ENCODE assay signal across 20 mouse cellular contexts in the genomic region with DNA sequence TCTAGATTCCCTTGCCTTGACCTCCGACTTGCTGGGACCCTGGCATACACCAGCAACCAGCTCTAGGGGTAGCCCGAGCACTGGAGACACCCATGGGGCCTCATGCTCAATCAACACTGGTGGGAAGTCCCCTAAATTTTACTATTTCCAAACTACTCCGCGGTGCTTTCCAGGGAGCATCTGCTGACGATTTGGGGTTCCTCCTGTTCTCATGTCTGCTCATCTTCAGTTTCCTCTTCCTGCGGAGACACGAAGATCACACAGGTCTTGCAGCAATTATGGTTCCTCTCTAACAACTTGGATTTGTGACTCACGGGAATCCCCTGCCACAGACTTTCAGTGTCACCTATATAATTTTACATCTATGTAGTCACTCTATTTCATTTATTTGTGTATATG. TPM values are rescaled to one million over a fixed set of nuclear protein-coding genes. Genes with fewer than 3 reads are reported as not detected.
DNase-seq lines count a peak whose midpoint lies in the region; ATAC-seq and TF ChIP-seq lines count a peak whose summit lies in the region.
"Had no signal": no experiment of that assay in that cellular context is flagged by ENCODE, and none has a peak within 500 bp of the region (broad histone marks: within the 10 kb centered on the region; RNA-seq: fewer than 3 reads in every experiment).

No protein-coding gene starts in this region.

- no peak for TF ChIP-seq EP300 in heart, adult 2 months (IDR thresholded peaks at IDR 0.05; ENCODE audit: insufficient read depth, low read depth, low read length)

- no peak overlapping the region for H3K4me3 ChIP-seq in heart, adult 2 months
- H3K4me3 ChIP-seq: embryonic facial prominence, embryonic 12.5 days; gastrocnemius, adult 2 months; hindbrain, embryonic 10.5 days; hindbrain, embryonic 15.5 days; intestine, embryonic 15.5 days; liver, embryonic 15.5 days; lung, embryonic 15.5 days; myocyte; neural tube, embryonic 13.5 days had no signal

- no peak for TF ChIP-seq CTCF in heart, adult 2 months (IDR thresholded peaks at IDR 0.05)

- WGBS in heart, adult 2 months: 78% methylated on average over 8 of the region's 8 CpGs

- no peak overlapping the region for H3K27ac ChIP-seq in heart, adult 2 months
- H3K27ac ChIP-seq: embryonic facial prominence, embryonic 12.5 days; gastrocnemius, adult 2 months; hindbrain, embryonic 10.5 days; hindbrain, embryonic 15.5 days; intestine, embryonic 15.5 days; liver, embryonic 15.5 days; lung, embryonic 15.5 days; neural tube, embryonic 13.5 days had no signal

- no peak for TF ChIP-seq POLR2A in heart, adult 2 months (IDR thresholded peaks at IDR 0.05; ENCODE audit: insufficient read depth, low read depth, low read length)

- ATAC-seq in granulocyte monocyte progenitor cell, adult 5-6 weeks (replicated peaks; ENCODE audit: poor library complexity, severe bottlenecking): peak; percentile 33; the same call in 1 of the 2 replicates
- ATAC-seq: forebrain, embryonic 14.5 days; intestine, embryonic 15.5 days; midbrain, embryonic 16.5 days had no signal

- no peaks in the 10 kb centered on the region for H3K79me2 ChIP-seq in heart, adult 2 months (replicated peaks; ENCODE audit: control insufficient read depth, insufficient read depth, low read length)

- no peaks in the 10 kb centered on the region for H3K36me3 ChIP-seq in heart, adult 2 months (ENCODE audit: control insufficient read depth, insufficient read depth, low read length)
- H3K36me3 ChIP-seq: hindbrain, embryonic 15.5 days had no signal

- H3K4me1 ChIP-seq in heart, adult 2 months (ENCODE audit: control insufficient read depth, insufficient read depth, low read length): no peaks in the 10 kb centered on the region
- H3K4me1 ChIP-seq: embryonic facial prominence, embryonic 12.5 days; hindbrain, embryonic 10.5 days; hindbrain, embryonic 15.5 days; intestine, embryonic 15.5 days; liver, embryonic 15.5 days; lung, embryonic 15.5 days; neural tube, embryonic 13.5 days had no signal

- intact Hi-C loops in heart, adult 2 months (cut with DNase I): loop anchor here (5.0 kb wide), 1 partner anchor 164 kb away; a partner anchor contains a TSS

- peak; percentile 87 for DNase-seq in heart, adult 11 months
- DNase-seq in heart, adult 2 months: no peak
- DNase-seq in CD4-positive, CD25-positive, alpha-beta regulatory T cell, adult 2 months (ENCODE audit: low read depth, low spot score): peak; percentile 69
- peak; percentile 39 for DNase-seq in naive thymus-derived CD4-positive, alpha-beta T cell, adult 2 months (ENCODE audit: low read depth)
- DNase-seq in left cerebral cortex, adult 18-20 months (ENCODE audit: low spot score in 2 of 2): no peak
- no peak for DNase-seq in adrenal gland, adult 18-20 months (ENCODE audit: low spot score in 2 of 2)
- DNase-seq in kidney, postnatal 25 days: no peak
- DNase-seq: cerebellum, adult 11 months had no signal

- no peaks in the 10 kb centered on the region for H3K27me3 ChIP-seq in heart, adult 2 months (ENCODE audit: control insufficient read depth, insufficient read depth, low read length)
- H3K27me3 ChIP-seq: embryonic facial prominence, embryonic 12.5 days; hindbrain, embryonic 15.5 days; intestine, embryonic 15.5 days; liver, embryonic 15.5 days; lung, embryonic 15.5 days; neural tube, embryonic 13.5 days had no signal

- no peak overlapping the region for H3K9ac ChIP-seq in heart, adult 2 months (ENCODE audit: low read depth, low read length)
- H3K9ac ChIP-seq: embryonic facial prominence, embryonic 12.5 days; hindbrain, embryonic 15.5 days; intestine, embryonic 15.5 days; liver, embryonic 15.5 days; lung, embryonic 15.5 days; neural tube, embryonic 13.5 days had no signal

RNA-seq across cellular contexts. Expression of a gene that starts 37.4 kb away (rescaled TPM):
- total RNA-seq in heart, adult 2 months (2021): 10 to 100 TPM; 10.8 to 10.9 TPM
- polyA plus RNA-seq in heart, adult 2 months (2012; rRNA removed): 8.0 and 11.7 TPM in 2 replicates
- total RNA-seq in granulocyte monocyte progenitor cell, adult 5-6 weeks (2014; fragmentation: Nextera tagmentation): 85.9 and 104 TPM in 2 replicates
- 95.3 and 97.5 TPM in 2 replicates for total RNA-seq in granulocyte monocyte progenitor cell, adult 5-6 weeks (2017)
- total RNA-seq in left cerebral cortex, adult 18-20 months (2021): 10 to 100 TPM; 12.1 to 15.0 TPM
- 10 to 100 TPM; 12.5 to 17.2 TPM for total RNA-seq in adrenal gland, adult 18-20 months (2021)

RNA-seq across cellular contexts. Expression of a gene that starts 45.8 kb away (rescaled TPM):
- under 1 TPM; 0.70 to 0.84 TPM for total RNA-seq in heart, adult 2 months (2021)
- 0.27 and 0.44 TPM in 2 replicates for polyA plus RNA-seq in heart, adult 2 months (2012; rRNA removed)
- 29.5 and 45.3 TPM in 2 replicates for total RNA-seq in granulocyte monocyte progenitor cell, adult 5-6 weeks (2014; fragmentation: Nextera tagmentation)
- total RNA-seq in granulocyte monocyte progenitor cell, adult 5-6 weeks (2017): 34.5 and 37.3 TPM in 2 replicates
- total RNA-seq in left cerebral cortex, adult 18-20 months (2021): 1 to 10 TPM; 2.7 to 3.0 TPM
- total RNA-seq in adrenal gland, adult 18-20 months (2021): 1 to 10 TPM; 1.2 to 1.8 TPM

RNA-seq across cellular contexts. Expression of a gene that starts 50.5 kb away (rescaled TPM):
- 10 to 100 TPM; 23.9 to 26.7 TPM for total RNA-seq in heart, adult 2 months (2021)
- 3.7 and 7.8 TPM in 2 replicates for polyA plus RNA-seq in heart, adult 2 months (2012; rRNA removed)
- total RNA-seq in granulocyte monocyte progenitor cell, adult 5-6 weeks (2014; fragmentation: Nextera tagmentation): 79.4 and 102 TPM in 2 replicates
- total RNA-seq in granulocyte monocyte progenitor cell, adult 5-6 weeks (2017): 81.6 and 97.8 TPM in 2 replicates
- 10 to 100 TPM; 34.3 to 37.7 TPM for total RNA-seq in left cerebral cortex, adult 18-20 months (2021)
- 10 to 100 TPM; 33.5 to 44.0 TPM for total RNA-seq in adrenal gland, adult 18-20 months (2021)

Comparison
In these comparisons a context has a peak if more than half of its experiments do, and no peak if none do; other contexts are left out.
1. DNase-seq: peak in heart, adult 11 months (single experiment), CD4-positive, CD25-positive, alpha-beta regulatory T cell, adult 2 months (single experiment) and naive thymus-derived CD4-positive, alpha-beta T cell, adult 2 months (single experiment); none in heart, adult 2 months (0 of 2), left cerebral cortex, adult 18-20 months (0 of 2), adrenal gland, adult 18-20 months (0 of 2) and kidney, postnatal 25 days (0 of 2).
2. RNA of a gene that starts 37.4 kb away (total RNA-seq): 85.9 to 104 TPM in granulocyte monocyte progenitor cell, adult 5-6 weeks; 12.5 to 17.2 TPM in adrenal gland, adult 18-20 months, 12.1 to 15.0 TPM in left cerebral cortex, adult 18-20 months and 10.8 to 10.9 TPM in heart, adult 2 months; every median in the first group is over 4 times any median in the second.
3. RNA of a gene that starts 45.8 kb away (total RNA-seq): 29.5 to 45.3 TPM in granulocyte monocyte progenitor cell, adult 5-6 weeks; 2.7 to 3.0 TPM in left cerebral cortex, adult 18-20 months, 1.2 to 1.8 TPM in adrenal gland, adult 18-20 months and 0.70 to 0.84 TPM in heart, adult 2 months; every median in the first group is over 4 times any median in the second.